Mouse (Mus musculus) large intestine, adult 2 months (tissue): ENCODE measurements around the gene Snrpn. TPM values are rescaled to one million over a fixed set of nuclear protein-coding genes. Genes with fewer than 3 reads are reported as not detected.

Source experiments
- polyA plus RNA-seq: library from polyadenylated mRNA; depleted of rRNA; stranded (reverse); fragments of >200 nt; gene quantifications from 2 replicates; pipeline ENCODE4 v1.2.3, GENCODE M21; 2012; rRNA removed

The Snrpn gene
- polyA plus RNA-seq, 1 experiment: 13.9 TPM

Other genes starting within 250 kb of the Snrpn start
- gene Snurf, start 135.2 kb downstream of the Snrpn start, polyA plus RNA-seq: not detected in 2 replicates
- gene Gm38393, start 135.2 kb downstream of the Snrpn start, polyA plus RNA-seq: 0.06 and 0.22 TPM in 2 replicates